Mouse (Mus musculus) C2C12 (cell line): ENCODE results near the gene Lmod1. TPM values are rescaled to one million over a fixed set of nuclear protein-coding genes. Genes with fewer than 3 reads are reported as not detected.
A peak's percentile ranks its signal among the peaks of the same experiment; 100 is the strongest.

Experiments used
- H3K27me3 ChIP-seq: one replicate; pipeline ENCODE4 v1.6.1; 2011; ENCODE audit not compliant: control insufficient read depth, insufficient read depth, insufficient read length
- H3K36me3 ChIP-seq: one replicate; pipeline ENCODE4 v1.6.1; 2011; ENCODE audit not compliant: control insufficient read depth, insufficient read depth
- H3K4me3 ChIP-seq: one replicate; pipeline ENCODE4 v1.5.1; 2011; ENCODE audit warnings: mild to moderate bottlenecking, control low read depth; ENCODE audit not compliant: poor library complexity, insufficient read depth, severe bottlenecking
- H3K79me2 ChIP-seq: one replicate; pipeline ENCODE4 v1.6.1; 2011; ENCODE audit not compliant: control insufficient read depth, insufficient read depth
- H3K79me3 ChIP-seq: one replicate; pipeline ENCODE4 v1.6.1; 2011; ENCODE audit warnings: low read depth, control low read depth
- H3ac ChIP-seq: one replicate; pipeline ENCODE3; 2011; ENCODE audit warnings: low read depth; ENCODE audit not compliant: control insufficient read depth, insufficient read length
- CEBPB ChIP-seq: IDR thresholded peaks from one replicate; pipeline ENCODE4 v1.6.1; 2011; ENCODE audit warnings: low read depth, mild to moderate bottlenecking, control low read depth, moderate library complexity
- CTCF ChIP-seq: IDR thresholded peaks from one replicate; pipeline ENCODE4 v1.5.1; 2011; ENCODE audit not compliant: control insufficient read depth, insufficient read depth, insufficient read length
- FOSL1 ChIP-seq: IDR thresholded peaks from one replicate; pipeline ENCODE4 v1.8.0; 2011; ENCODE audit warnings: mild to moderate bottlenecking, low read length; ENCODE audit not compliant: poor library complexity, insufficient read depth, severe bottlenecking
- MAX ChIP-seq: IDR thresholded peaks from one replicate; pipeline ENCODE4 v1.6.1; 2011; ENCODE audit warnings: mild to moderate bottlenecking, control low read depth
- MYOD1 ChIP-seq: IDR thresholded peaks from one replicate; pipeline ENCODE4 v1.6.1; 2011; ENCODE audit warnings: low read depth; ENCODE audit not compliant: control insufficient read depth, insufficient read length
- MYOG ChIP-seq: IDR thresholded peaks from one replicate; pipeline ENCODE4 v1.6.1; 2011; ENCODE audit not compliant: control insufficient read depth, insufficient read length; ENCODE audit errors: extremely low read depth
- USF1 ChIP-seq: IDR thresholded peaks from one replicate; pipeline ENCODE4 v1.6.1; 2011; ENCODE audit warnings: low read depth, mild to moderate bottlenecking, control low read depth, moderate library complexity
- polyA plus RNA-seq: library from polyadenylated mRNA; unstranded; fragments of >200 nt; fragmentation: generic; extraction: Trizol; gene quantifications from one replicate; pipeline ENCODE4 v1.2.1, GENCODE M21; 2012; ENCODE audit warnings: missing spikeins

The Lmod1 gene
- polyA plus RNA-seq, 1 experiment = 1.9 TPM

DNA sequence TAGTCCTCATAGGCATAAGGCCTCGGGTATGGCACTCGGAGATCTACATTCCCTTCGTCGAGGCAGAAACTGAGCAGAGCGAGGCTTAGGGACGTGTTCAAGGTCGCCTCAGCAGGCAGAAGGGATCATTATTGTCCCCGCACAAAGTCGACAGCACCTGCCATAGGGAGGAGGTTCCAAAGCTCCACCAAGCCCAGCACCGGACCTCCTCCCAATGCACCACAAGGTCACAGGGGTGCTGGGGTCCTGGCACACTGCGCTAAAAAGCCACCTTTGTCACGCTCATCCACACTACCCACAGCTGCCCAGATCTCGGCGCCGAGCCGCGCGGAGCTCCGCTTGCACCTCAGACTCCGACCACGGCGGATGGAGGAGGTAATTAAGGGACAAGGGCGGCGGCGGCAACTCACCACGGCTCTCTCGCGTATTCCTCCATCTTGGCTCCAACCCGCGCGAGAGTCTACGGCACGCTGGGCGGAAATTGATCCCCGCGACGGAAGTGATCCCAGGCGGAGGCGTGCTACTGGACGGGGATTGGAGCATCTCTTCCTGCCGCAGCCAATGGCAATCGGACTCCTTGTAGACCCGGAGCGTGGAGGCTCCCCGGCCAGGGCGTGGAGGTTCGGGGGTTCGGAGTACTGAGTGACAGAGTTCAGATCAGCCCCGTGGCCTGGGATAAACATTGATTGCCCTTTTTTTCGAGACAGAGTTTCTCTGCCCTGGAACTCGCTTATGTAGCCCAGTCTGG, 11.1 kb upstream of the Lmod1 start, which contains the start of gene Timm17a:
Timm17a (minus strand) TSS at position 495 of the 748 bp plus-strand sequence.
- H3K4me3 ChIP-seq = peak within 1 kb of the TSS; percentile 85
- H3K27me3 ChIP-seq = no peaks in the 10 kb centered on the region
- peaks cover 51% of the 10 kb centered on the region for H3K79me2 ChIP-seq
- peaks cover 8% of the 10 kb centered on the region for H3K36me3 ChIP-seq
- H3K79me3 ChIP-seq = peaks cover 47% of the 10 kb centered on the region
- peak within 1 kb of the TSS; percentile 100 for H3ac ChIP-seq
- TF ChIP-seq MYOD1 (no peak), MYOG (no peak), CTCF (no peak), CEBPB (no peak), USF1 (no peak), FOSL1 (no peak), MAX (peak; percentile 46)

DNA sequence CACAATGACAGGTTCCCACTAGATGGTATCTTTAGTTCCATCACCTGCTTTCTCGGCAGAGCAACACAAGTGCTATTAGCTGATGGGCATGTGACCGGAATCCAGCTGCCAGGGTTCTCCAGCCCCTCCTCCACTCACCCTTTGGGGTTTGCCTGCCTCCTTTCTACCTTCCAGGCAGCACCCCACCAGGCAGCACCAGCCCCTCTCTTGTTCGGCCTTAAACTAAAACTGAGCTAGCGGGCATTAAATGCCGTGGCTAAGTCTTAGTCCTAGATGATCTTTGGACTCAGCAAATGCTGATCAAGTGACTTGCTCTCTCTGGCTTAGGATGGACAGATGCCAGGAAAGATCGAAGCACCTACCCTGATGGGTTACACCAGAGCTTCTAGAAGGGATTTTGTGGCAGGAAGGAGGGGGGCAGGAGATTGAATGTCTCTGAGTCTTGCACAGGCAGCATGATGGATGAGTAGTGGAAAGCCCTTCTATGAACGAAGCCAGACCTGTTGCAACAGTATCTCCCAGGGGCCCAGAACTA, 1.2 kb upstream of the Lmod1 start:
- no peaks in the 10 kb centered on the region for H3K79me3 ChIP-seq
- TF ChIP-seq CEBPB (no peak), MYOD1 (no peak), USF1 (no peak), FOSL1 (no peak), MAX (no peak), MYOG (no peak), CTCF (no peak)
- peaks cover 6% of the 10 kb centered on the region for H3K27me3 ChIP-seq
- no peak overlapping the region for H3K4me3 ChIP-seq
- no peaks in the 10 kb centered on the region for H3K36me3 ChIP-seq
- H3K79me2 ChIP-seq = no peaks in the 10 kb centered on the region
- H3ac ChIP-seq = no peak overlapping the region

DNA sequence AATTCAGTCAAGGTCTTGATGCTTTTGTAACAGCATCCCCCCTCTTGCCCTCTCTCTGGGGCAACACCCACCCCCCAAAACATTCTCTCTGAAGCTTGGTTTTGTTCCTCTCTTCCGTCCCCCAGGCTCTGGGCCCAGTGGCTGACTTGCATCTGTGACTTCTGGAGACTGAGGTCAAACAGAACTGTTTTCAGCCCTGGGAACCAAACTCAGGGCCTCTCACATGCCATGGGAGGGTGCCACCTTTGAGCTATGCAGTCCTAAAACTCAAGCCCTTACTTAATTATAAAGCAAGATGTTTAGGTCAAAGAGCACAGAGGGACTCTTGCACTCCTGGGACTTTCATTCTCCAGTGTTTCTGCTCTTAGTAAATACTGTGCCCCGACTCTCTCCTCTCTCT, 1.3 kb downstream of the Lmod1 start:
- H3ac ChIP-seq = no peak overlapping the region
- H3K36me3 ChIP-seq = no peaks in the 10 kb centered on the region
- H3K4me3 ChIP-seq = no peak overlapping the region
- TF ChIP-seq MAX (no peak), MYOG (no peak), CTCF (no peak), FOSL1 (no peak), USF1 (no peak), MYOD1 (no peak), CEBPB (no peak)
- H3K27me3 ChIP-seq = no peaks in the 10 kb centered on the region
- no peaks in the 10 kb centered on the region for H3K79me3 ChIP-seq
- no peaks in the 10 kb centered on the region for H3K79me2 ChIP-seq

DNA sequence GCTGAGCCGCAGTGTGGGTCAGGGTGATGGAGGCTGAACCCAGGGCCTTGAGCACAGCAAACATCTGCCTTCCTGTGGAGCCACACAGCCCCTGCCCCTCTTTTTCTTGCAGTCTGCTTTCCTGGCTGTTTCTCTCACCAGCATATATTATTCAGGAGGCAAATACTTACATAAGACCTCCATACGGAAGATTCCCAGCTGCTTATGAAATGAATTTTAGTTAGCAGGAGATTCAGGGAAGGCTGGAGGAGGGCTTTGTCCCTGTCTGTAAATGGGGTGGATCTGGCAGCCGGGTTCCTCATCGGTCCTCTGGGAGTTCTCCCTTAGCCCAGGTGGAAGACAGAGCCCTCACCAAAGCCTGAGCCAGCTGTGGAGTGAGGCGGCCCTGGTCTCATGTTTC, 3.8 kb downstream of the Lmod1 start:
- no peaks in the 10 kb centered on the region for H3K79me2 ChIP-seq
- no peak overlapping the region for H3ac ChIP-seq
- TF ChIP-seq USF1 (no peak), CTCF (no peak), CEBPB (no peak), FOSL1 (no peak), MAX (no peak), MYOG (no peak)
- H3K4me3 ChIP-seq = no peak overlapping the region
- no peaks in the 10 kb centered on the region for H3K36me3 ChIP-seq
- H3K27me3 ChIP-seq = no peaks in the 10 kb centered on the region
- no peaks in the 10 kb centered on the region for H3K79me3 ChIP-seq

DNA sequence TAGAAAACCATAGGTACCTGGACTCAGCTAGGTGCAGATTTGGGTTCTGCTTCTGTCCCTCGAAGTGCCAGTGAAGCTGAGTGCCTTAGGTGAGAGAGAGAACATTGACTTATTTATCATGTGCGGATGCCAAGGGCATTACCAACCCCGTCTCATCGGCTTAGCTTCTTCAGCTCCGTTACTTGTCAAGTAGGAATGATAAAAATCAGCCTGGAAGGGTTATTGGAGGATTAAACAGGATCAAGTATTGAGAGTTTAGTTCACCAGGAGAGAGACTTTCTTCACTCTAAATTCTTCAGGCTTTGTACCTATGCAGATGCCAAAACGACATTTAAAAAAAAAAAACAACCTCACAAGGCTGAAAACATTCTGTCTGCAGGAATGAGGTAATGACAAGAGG, 6.0 kb downstream of the Lmod1 start:
- Histone ChIP-seq H3K4me3 (no peak overlapping the region), H3K79me3 (no peaks in the 10 kb centered on the region)
- TF ChIP-seq CTCF (no peak), CEBPB (no peak)

DNA sequence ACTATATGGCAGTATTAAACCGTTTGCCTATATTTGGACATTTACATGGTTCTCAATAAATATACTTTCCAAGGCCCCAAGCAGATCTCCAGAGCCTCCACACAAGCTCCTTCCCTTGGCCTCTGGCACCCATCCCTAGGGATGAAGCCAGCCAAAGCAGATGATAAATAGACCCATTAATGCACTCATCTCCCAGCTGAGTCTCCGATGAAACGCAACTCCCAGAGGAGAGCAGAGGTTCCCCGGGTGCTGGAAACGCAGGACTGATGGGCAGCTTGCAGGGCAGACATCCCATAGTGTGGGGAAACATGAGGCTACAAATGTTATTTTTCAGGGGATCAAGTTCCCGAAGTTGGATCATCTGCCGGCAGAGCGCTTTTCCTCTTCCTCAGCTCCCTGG, 17.3 kb downstream of the Lmod1 start:
- Histone ChIP-seq H3K4me3 (no peak overlapping the region), H3K79me3 (no peaks in the 10 kb centered on the region), H3K79me2 (no peaks in the 10 kb centered on the region), H3ac (no peak overlapping the region), H3K36me3 (no peaks in the 10 kb centered on the region), H3K27me3 (no peaks in the 10 kb centered on the region)
- no peak for TF ChIP-seq CTCF
- TF ChIP-seq FOSL1 = no peak
- no peak for TF ChIP-seq MAX
- no peak for TF ChIP-seq MYOD1
- TF ChIP-seq USF1 = no peak
- TF ChIP-seq CEBPB = no peak
- no peak for TF ChIP-seq MYOG

More for the DNA sequence above, 6.0 kb downstream of the Lmod1 start:
- H3ac ChIP-seq = no peak overlapping the region
- no peaks in the 10 kb centered on the region for H3K27me3 ChIP-seq
- no peaks in the 10 kb centered on the region for H3K79me2 ChIP-seq
- no peaks in the 10 kb centered on the region for H3K36me3 ChIP-seq
